Mouse (Mus musculus) naive thymus-derived CD4-positive, alpha-beta T cell, adult 2 months (primary cell): ENCODE measurements around the gene Bmpr1b.
A peak's percentile ranks its signal among the peaks of the same experiment; 100 is the strongest.

Experiments used
- DNase-seq: peaks from one replicate; pipeline ENCODE4 v3.0.0-alpha.2; 2011; ENCODE audit warnings: low read depth

Bmpr1b gene

DNA sequence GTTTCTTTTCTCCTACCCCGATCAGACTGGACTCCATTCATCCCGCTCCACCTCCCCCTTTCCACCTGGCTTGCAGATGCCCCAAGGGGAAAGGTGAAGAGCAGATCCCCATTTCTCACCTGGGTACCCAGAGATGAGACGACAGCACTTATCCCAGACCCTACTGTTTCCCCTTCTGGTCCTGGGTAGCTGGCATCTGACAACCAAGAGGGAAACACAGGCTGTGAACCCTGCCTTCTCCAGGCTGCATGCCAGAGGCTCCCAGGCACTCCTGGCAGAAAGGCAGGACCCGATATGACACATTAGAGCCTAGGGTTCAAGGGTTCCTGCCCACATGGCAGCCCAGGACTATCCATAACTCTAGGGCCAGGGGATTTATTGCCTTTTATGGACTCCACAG is 56.0 kb downstream of the Bmpr1b start:
- DNase-seq = no peak

DNA sequence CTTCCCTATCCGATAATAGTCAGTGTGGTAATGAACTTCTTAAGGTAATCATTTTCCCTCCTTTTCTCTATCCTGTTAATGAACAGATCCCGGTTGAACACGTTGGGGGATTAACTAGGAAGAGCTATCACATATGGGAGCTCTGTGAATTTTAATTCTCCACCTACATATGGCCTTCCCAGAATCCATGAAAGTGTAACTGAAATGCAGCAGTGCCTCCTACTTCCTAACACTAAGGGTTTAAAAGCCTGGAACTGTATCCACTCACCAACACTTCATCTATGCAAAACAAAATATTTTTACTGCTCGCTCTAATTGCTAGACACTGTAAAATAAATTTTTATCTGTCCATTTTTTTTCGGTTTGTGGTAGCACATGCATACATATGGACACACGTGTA is 63.0 kb downstream of the Bmpr1b start:
- DNase-seq = no peak

DNA sequence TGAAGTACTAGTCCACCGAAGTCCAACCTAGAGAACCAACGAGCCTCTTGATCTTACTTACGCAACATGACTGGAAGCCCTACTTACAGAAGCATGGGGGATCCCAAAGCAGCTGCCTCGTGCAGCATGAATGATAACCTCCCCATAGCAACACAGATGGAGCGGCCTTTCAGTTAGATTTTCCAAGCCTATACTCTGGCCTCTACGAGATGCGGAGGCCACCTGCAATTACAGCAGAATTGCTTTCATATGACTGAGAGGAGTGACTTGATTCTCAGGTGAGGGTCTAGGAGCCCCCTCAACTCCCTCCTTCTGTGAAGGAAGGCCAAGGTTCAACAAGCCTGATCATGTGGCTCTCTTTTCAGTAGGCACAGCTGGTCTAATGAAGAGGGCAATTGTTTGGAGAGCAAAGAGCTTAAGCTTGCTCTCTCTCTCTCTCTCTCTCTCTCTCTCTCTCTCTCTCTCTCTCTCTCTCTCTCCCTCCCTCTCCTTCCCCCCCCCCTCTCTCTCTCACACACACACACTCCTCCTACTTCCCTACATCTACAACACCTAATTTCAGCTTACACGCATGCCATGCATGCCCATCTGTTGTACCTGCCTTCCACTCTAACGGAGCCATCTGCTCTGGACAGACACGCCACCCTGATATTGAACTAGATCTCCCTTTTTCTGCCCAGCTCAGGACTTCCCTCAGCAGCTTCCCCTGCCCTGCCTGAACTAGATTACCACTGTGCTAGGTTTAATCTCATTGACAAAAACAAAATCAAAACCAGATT is 65.0 kb downstream of the Bmpr1b start:
- no peak for DNase-seq

DNA sequence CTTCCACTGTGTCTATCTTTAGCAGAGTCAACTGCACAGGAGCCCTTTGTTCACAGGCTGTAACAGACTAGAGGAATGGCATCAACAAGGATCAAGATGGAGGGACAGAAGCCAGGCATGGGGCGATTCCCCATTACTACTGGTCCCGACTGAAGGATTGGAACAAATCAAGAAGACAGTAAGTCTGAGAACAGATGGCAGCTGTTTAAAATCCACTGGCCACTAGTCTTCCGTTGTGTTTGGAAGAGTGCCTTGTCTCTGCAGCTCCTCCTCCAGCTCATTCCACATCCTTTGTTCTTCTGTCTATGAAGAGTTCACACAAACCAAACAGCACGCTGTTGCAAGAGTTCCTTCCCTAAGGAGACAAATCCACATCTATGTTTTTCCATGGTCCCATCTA is 65.6 kb downstream of the Bmpr1b start:
- DNase-seq = no peak

DNA sequence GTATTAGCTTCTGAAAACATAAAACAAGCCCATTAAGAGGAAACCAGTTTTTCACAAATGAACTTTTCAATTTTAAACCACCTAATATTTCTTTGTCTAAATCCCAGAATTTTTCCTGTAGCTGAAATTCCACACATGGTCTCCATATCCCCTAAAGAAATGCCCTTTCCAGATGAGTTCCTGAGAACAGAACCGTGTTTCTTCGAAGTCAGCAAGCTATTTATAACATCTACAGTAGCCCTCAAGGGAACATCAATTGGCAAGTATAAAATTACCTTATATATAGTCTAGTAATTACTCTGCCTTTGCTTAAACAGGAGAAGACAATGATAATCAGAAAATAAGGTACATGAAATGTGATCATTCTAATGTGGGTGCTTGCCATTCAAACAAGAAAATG is 70.1 kb downstream of the Bmpr1b start:
- no peak for DNase-seq

DNA sequence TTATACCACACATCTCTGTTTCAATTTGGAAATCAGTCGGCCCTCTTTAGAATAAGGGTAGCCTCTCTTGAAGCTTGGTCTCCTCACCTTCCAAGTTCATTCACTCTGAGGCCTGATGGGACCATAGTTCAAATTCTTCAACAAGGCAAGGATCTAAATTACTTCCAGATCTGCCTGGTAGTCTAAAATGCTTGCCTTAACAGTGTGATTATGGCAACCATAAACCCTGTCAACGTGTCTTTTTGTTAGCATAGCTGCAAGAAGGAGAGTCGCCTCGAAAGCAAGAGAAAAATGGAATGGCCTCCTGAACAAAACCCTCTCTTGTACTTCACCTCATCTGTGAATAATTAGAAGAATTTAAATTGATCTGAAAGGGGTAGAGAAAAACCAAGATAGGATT is 75.2 kb downstream of the Bmpr1b start:
- no peak for DNase-seq

DNA sequence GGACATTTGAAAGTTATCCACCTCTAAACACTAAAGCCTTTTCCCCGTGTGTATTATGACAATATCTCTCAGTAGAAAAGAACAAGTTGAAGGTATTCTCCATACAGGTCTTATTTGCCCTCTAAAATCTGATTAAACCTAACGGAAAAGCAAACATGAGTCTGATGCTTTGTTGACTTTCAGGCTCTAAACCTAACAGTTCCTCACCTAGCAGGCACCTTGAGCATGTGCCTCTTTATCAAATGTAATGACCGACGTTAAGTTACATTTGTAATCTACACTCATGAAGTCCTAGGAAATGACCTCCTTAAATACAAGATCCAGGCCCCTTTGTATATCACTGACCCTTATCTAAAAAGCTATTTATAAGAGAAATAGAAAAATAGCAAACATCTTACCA is 79.5 kb downstream of the Bmpr1b start:
- no peak for DNase-seq

DNA sequence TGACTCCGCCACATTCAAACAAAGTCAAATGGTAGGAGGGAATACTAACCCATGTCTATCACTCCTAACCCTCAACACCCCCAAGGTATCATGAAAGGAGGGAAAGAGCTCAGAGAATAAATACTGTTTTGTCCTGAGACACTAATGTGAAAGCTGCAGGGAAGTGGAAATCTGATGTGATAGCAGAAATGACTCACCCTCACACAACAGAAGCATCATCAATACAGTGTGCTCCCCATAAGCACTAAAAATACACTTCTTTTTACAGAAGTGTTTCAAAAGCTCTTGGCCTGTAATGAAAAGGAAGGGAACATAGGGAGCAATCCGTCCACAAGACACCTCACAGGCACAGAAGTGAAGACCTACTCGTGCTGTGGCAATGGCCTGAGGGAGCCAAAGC is 83.3 kb downstream of the Bmpr1b start:
- DNase-seq = no peak

DNA sequence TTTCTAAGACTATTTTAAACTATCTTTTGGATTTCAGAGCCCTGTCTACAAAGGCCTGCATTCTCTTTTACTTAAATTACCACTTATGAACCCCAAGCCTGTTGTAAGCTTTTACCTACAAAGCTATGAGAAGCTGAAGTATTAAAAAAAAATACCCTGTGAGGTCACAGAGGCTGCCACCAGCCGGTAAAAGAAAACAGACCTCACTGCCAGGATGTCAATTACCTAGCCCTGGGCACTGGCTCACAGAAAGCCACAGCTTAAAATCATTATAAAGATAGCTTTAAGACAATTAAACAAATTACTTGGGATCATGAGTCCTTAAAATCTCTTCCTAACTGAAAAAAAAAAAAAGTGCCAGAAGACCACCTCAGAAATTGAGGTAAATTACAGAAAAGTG is 85.1 kb downstream of the Bmpr1b start:
- no peak for DNase-seq

DNA sequence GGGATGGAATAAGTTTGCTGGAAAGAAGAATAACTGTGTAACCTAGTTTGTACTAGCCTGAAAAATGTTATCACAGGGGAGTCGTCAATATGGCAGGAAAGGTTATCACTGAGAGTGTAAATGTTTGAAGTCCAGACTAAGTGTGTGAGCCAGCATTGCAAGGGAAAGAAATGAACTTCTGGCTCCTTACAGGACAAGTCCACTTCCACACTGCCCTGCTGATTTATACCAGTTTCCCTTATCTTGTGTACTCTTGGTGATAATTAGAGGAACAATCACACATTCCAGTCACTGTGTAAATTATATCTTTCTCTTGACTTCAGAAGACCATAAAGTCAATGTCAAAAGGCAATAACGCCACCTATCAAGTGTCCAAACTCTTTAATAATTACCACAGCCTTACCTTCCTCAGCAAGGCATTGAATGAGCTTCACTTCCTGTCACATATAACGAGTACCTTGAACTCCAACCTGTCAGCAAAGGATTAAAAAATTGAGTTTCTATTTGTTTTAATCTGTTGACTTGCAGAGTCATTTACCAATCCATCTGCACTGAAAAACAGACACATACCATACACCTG is 91.4 kb downstream of the Bmpr1b start:
- DNase-seq = no peak

DNA sequence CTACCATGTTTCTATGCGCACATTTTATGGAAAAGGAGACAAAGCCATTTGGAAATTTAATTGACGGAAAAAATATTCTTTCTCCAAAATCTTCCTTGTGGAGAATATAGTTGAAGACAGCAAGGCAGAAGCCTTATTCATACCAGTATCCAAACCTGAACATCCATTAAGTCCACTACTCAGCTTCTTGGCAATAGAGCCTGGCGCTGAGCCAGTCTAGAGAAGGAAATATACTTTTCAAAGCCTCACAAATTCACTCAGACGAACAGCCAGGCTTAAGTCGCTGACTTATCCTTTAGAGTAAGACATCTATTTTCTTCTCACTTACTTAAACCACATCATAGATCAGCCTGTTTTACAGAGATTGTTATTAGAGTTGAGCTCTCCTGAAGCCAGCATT is 97.6 kb downstream of the Bmpr1b start:
- no peak for DNase-seq

DNA sequence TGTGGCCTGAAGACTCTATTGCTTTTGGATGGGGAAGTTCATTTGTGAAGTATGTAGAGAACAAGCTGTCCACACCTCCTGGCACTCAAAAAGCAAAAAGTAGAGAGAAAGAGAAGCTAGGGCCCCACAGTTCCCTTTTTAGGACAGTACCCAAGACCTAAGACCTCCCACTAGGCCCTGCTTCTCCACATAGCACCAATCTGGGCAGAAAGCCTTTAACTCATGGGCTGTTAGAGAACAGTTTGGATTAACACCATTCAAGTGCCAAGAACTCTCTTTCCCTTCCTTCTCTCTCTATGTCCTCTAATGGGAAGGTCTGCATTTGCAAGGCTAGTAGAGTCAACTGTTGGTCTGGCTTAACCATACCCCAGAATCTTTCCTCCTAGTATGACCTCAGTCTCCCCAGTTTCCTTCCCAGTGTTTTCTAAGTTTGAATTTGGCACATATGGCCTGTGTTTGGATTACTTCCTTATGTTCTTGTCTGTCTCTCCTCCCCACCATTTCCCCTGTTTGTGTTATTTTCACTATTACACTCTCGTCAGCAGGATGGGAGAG is 102.4 kb downstream of the Bmpr1b start:
- DNase-seq = no peak

DNA sequence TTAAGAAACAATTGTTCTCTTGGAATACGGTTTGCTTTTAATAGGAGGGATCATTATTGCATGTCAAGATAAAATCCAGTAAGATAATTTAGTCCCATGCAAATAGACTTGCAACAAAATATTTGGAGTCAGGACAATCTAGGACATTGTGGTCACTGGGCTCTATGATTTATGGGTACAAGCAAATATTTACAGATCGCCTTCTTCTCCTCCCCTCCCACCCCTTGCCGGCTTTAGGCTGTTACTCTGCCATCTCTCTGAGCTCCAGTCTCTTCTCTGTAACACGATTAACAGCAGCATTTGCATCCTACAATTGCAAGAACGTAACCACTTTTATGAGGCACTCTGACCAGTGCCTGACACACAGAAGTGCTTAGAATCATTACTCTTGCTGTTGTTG is 104.1 kb downstream of the Bmpr1b start:
- no peak for DNase-seq

DNA sequence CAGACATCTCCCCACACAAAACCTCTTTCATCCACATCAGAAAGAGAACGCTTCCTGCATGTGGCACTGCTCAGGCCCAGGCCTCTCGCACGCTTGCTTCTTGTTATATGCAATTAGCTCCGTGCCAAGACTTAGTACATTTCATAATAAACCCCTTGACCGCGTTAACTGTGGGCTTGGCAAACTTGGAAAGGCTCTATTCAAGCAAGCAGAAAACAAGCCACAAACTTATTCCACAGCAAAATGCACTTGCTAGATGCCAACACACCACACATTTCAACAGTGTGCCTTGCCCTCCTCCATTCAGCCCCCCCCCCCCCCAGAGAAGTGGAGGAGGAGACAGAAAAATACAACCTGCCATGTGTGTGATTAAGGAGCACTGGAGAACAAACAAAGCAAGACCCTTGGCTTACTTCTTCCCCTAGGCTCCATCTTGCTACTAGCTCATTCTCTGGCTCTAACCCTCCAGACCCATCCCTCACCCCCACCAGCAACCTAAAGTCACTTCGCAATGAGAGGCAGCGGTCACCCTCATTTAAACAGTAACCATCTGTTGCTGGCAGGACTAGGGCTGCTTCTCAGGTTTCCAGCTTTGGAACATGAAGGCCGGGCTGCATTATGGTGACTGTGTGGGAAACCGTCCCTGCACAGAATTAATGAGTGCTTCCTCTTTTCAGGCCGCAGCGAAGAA is 105.5 kb downstream of the Bmpr1b start:
- no peak for DNase-seq

DNA sequence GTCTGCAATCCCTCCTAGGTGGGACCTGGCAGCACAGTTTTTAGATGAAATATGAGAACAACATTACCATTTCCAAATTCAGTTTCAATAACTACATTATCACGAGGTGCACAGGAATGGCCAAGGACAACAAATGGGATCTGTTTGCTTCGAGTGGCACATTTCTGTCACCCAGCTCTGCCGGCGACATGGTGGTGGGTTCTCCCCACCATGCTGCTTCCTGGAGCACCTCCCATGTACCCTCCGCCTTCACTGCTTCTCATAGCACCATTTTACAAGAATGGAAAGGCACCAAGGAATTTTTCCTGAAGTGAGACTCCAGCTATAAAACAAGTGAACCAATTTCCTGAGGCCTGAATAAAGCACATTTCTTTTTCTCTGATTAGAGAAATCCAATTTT is 108.0 kb downstream of the Bmpr1b start:
- DNase-seq = no peak

DNA sequence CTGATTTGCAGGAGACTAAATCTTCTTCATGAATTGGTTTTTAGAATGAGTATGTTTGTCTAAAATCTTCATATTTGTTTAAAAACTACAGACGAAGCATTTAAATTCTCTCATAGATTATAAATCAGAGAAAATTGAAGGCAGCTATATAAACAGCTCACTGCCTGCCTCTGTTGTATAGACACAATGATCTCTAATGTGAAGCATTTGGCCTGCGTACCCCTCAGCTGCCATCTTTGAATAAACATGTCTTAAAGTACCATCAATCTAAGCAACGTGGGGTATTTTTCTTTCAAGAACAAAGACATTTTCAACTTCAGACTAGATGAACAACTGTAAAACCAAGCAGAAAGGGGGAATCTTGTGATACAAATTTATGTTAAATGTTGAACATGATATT is 109.3 kb downstream of the Bmpr1b start:
- DNase-seq = no peak

DNA sequence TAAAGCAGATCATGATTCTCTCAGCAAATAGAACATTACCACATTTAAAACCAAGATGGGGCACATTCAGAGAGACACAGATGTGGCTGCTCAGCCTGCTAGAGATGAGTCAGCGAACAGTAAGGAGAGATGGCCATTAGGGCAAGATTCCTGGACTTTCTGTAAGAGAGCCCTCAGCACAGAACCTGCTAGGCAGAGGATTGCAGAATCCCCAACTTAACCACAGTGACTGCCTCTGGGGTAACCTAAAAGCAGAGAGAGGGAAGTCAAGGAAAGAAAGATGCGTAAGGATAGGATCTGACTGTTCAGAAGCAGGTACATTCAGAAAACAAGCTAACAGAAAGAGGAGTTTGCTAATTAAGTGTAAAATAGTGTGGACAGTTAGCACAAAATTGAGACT is 118.5 kb downstream of the Bmpr1b start:
- no peak for DNase-seq

DNA sequence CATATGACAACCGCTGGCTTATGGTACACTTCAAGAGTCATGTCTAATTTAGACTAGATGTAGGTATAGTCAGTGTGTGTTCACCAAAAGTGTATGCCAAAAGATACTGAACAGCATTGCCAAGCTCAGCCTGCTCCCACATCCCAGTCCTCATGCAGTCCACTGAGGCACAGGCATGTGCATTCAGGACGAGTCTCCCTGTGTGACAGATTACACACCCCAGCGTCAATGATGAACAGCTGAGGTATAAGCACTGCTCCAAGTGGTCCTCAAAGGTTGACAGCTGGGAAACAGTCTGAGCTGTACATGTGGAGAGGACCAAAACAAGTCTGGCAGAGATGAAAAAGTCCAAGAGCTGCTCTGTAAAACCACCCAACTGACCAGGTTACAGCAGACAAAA is 119.6 kb downstream of the Bmpr1b start:
- DNase-seq = no peak

DNA sequence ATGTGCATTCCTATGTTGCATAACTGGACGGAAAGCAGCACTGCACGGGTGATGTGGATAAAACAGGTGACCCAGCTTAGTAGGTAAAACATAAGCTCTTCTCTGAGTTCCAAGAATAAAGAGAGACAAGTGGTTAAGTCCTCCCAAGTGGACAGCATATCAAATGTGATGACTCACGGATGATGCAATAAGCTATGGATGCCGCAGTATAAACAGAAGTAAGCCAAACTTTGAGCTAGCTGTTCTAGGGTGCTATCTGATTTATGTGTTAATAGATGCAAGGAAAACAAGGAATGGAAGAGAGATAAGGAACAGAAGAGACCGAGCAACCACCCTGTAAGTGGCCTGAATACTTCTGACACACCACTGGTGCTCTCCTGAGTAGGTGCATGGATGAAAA is 120.1 kb downstream of the Bmpr1b start:
- no peak for DNase-seq

DNA sequence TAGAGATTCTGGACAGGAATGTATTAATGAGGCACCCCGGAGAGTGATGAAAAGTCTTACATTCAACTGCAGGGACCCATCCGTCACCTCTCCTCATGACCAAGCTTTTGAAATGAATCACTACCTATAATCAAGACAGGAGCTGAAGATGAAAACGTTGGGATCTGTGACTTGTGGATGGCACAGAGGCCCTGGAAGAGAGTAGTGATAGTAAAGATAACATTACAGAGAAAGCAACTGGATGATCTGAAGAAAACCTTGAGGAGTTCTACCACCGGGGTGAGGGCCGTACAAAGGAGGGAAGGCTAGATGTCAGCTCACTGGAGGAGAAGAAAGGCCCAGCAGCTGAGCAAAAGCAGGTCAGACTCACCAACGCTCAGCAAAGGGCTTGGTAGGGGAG is 120.7 kb downstream of the Bmpr1b start:
- no peak for DNase-seq

DNA sequence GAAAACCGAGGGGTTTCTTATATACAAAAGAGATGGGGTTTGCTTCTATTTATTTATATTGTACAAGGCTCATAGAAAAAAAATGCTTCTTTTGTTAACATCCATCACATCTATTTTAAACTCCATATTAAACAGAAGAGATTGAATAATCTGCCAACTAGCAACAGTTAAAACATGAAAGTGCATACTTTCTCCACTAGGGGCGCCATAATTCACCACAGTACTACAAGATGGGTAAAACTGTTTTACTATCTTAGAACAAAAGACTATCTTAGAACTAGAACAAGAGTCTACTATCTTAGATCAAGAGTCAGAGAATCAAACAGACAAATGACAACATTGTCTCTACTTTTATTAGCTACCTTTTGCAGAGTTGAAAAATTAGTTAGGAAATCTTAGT is 125.8 kb downstream of the Bmpr1b start:
- DNase-seq = peak; percentile 3

DNA sequence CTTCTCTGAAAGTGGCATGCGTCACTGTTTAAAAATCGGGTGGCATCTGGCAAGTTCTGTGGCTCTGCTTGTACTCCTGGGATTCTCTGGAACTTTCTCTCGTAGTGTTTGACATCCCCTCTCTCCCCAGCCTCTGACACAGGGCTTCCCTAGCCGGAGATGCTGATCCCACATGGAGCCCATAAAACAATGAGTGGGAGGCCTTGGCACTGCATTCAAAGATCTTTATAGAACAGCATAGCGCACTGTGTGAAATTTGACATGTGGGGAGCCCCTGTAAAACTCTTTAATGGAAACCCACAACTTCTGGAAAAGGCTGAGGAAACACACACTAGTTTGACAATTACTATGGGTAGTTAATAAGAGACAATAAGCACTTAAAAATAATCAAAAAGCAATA is 126.2 kb downstream of the Bmpr1b start:
- no peak for DNase-seq

DNA sequence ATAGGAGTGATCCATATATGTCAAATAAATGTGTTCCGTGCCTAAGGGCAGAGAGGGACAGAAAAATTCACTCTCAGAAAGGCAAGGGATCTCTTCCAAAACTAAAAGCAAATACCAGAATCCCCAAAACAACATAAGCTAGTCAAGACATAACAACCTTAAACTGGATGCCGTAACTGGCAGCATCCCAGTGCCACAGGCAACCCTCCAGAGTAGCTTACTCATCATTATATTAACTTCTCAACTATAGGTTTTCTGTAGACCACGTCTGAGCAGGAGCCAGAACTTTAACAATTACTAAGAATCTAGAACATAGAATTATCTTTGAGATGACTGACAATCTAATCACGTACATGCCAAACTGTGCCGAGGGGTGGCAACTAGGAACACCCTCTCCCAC is 128.9 kb downstream of the Bmpr1b start:
- no peak for DNase-seq
